Mouse (Mus musculus) hindbrain, embryonic 15.5 days (tissue): ENCODE results near the gene H2afy2. TPM values are rescaled to one million over a fixed set of nuclear protein-coding genes. Genes with fewer than 3 reads are reported as not detected.

ENCODE experiments used
- ATAC-seq: fragments of 200-750 bp; cut with Nextera tagmentation; 2 replicates; pipeline ENCODE4 v1.8.0; 2017; ENCODE audit warnings: low read depth, moderate number of reproducible peaks, moderate TSS enrichment; ENCODE audit not compliant: low FRiP score
- H3K27ac ChIP-seq: fragments of 300-500 bp; sonication (generic); replicated peaks from 2 replicates; pipeline ENCODE4 v1.5.1; 2015; ENCODE audit warnings: mild to moderate bottlenecking, inconsistent platforms
- H3K27me3 ChIP-seq: fragments of 300-500 bp; sonication (generic); 2 replicates; pipeline ENCODE4 v1.6.1; 2015; ENCODE audit warnings: control low read depth, inconsistent platforms
- H3K36me3 ChIP-seq: fragments of 300-500 bp; sonication (generic); 2 replicates; pipeline ENCODE4 v1.6.1; 2015; ENCODE audit warnings: control low read depth, inconsistent platforms
- H3K4me1 ChIP-seq: fragments of 300-500 bp; sonication (generic); replicated peaks from 2 replicates; pipeline ENCODE4 v1.6.1; 2015; ENCODE audit warnings: control low read depth, inconsistent platforms
- H3K4me2 ChIP-seq: fragments of 300-500 bp; sonication (generic); 2 replicates; pipeline ENCODE4 v1.6.1; 2015; ENCODE audit warnings: moderate library complexity, mild to moderate bottlenecking, inconsistent platforms
- H3K4me3 ChIP-seq: fragments of 300-500 bp; sonication (generic); 2 replicates; pipeline ENCODE4 v1.5.1; 2015; ENCODE audit warnings: mild to moderate bottlenecking, inconsistent platforms
- H3K9ac ChIP-seq: fragments of 300-500 bp; sonication (generic); 2 replicates; pipeline ENCODE4 v1.6.1; 2015; ENCODE audit warnings: inconsistent platforms
- H3K9me3 ChIP-seq: fragments of 300-500 bp; sonication (generic); 2 replicates; pipeline ENCODE4 v1.6.1; 2016; ENCODE audit warnings: control low read depth, inconsistent platforms
- WGBS: fragments of 180-500 bp; shearing (Covaris S2); methylation state at CpG from one replicate; pipeline ENCODE4 v1.1.7; 2015; 5-methylcytosine and 5-hydroxymethylcytosine counted together
- polyA plus RNA-seq: library from polyadenylated mRNA; unstranded; fragments of >200 nt; fragmentation: Nextera tagmentation; extraction: Ambion mirVana; gene quantifications from 2 replicates; pipeline ENCODE4 v1.2.1, GENCODE M21; 2015

The H2afy2 gene
- polyA plus RNA-seq, 1 experiment from 2014 or later = 283 TPM

GRCm38 (mm10) chr10:61822968-61823730 is 39.2 kb upstream of the H2afy2 start:
- Histone ChIP-seq H3K9ac (no peak overlapping the region), H3K4me2 (no peak overlapping the region), H3K4me3 (no peak overlapping the region), H3K4me1 (0 out of 2 replicates have a peak, but pooled peaks cover 7% of the 10 kb centered on the region), H3K27ac (no peak overlapping the region), H3K9me3 (no peaks in the 10 kb centered on the region), H3K36me3 (no peaks in the 10 kb centered on the region), H3K27me3 (no peaks in the 10 kb centered on the region)
- no peak for ATAC-seq
- WGBS = 55% methylated on average over 7 of the region's 7 CpGs

- no peak overlapping the region for H3K4me3 ChIP-seq
- no peak overlapping the region for H3K27ac ChIP-seq
- H3K4me1 ChIP-seq = no peaks in the 10 kb centered on the region
- no peak for ATAC-seq
- no peak overlapping the region for H3K9ac ChIP-seq
- no peaks in the 10 kb centered on the region for H3K27me3 ChIP-seq
- H3K4me2 ChIP-seq = no peak overlapping the region
- 59% methylated on average over 9 of the region's 9 CpGs for WGBS
- no peaks in the 10 kb centered on the region for H3K36me3 ChIP-seq
- no peaks in the 10 kb centered on the region for H3K9me3 ChIP-seq
Measured at GRCm38 (mm10) chr10:61820050-61820449, 36.1 kb upstream of the H2afy2 start.

- H3K9ac ChIP-seq = no peak overlapping the region
- WGBS = 78% methylated on average over 5 of the region's 5 CpGs
- no peaks in the 10 kb centered on the region for H3K36me3 ChIP-seq
- H3K4me1 ChIP-seq = no peaks in the 10 kb centered on the region
- no peak overlapping the region for H3K4me3 ChIP-seq
- no peak overlapping the region for H3K27ac ChIP-seq
- no peak overlapping the region for H3K4me2 ChIP-seq
- ATAC-seq = no peak
- H3K27me3 ChIP-seq = no peaks in the 10 kb centered on the region
- H3K9me3 ChIP-seq = no peaks in the 10 kb centered on the region
Measured at GRCm38 (mm10) chr10:61811987-61812386, 28.0 kb upstream of the H2afy2 start.

DNA sequence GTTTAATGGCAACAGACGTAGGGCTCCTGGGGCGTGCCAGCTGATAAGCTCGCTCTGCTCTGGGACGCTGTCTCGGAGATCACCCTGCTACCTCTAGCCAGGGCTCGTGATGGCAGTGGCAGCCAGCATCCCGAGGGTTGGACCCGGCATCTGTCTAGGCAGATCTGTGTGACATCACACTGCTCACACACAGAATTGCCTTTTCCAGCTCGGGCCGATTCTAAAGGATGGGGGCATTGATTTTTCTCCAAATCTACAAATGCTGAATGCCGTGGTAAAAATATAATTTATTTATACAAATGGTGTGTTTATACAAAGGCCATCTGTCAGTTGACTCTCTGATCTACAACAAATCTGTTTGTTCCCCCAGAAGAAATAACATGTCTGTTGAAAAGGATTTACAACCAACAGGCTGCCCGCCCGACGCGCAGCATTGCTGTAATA is 14.2 kb upstream of the H2afy2 start:
- H3K9me3 ChIP-seq = no peaks in the 10 kb centered on the region
- H3K27ac ChIP-seq = no peak overlapping the region
- no peak for ATAC-seq
- no peaks in the 10 kb centered on the region for H3K36me3 ChIP-seq
- H3K9ac ChIP-seq = no peak overlapping the region
- no peaks in the 10 kb centered on the region for H3K27me3 ChIP-seq
- 78% methylated on average over 15 of the region's 15 CpGs for WGBS
- H3K4me1 ChIP-seq = no peaks in the 10 kb centered on the region
- no peak overlapping the region for H3K4me2 ChIP-seq
- H3K4me3 ChIP-seq = no peak overlapping the region

- Histone ChIP-seq H3K27me3 (no peaks in the 10 kb centered on the region), H3K4me1 (no peaks in the 10 kb centered on the region), H3K36me3 (no peaks in the 10 kb centered on the region), H3K4me3 (no peak overlapping the region), H3K9me3 (no peaks in the 10 kb centered on the region), H3K27ac (no peak overlapping the region), H3K4me2 (no peak overlapping the region), H3K9ac (no peak overlapping the region)
- 38% methylated on average over 8 of the region's 8 CpGs for WGBS
- ATAC-seq = no peak
Measured at GRCm38 (mm10) chr10:61795458-61795857, 11.5 kb upstream of the H2afy2 start.

DNA sequence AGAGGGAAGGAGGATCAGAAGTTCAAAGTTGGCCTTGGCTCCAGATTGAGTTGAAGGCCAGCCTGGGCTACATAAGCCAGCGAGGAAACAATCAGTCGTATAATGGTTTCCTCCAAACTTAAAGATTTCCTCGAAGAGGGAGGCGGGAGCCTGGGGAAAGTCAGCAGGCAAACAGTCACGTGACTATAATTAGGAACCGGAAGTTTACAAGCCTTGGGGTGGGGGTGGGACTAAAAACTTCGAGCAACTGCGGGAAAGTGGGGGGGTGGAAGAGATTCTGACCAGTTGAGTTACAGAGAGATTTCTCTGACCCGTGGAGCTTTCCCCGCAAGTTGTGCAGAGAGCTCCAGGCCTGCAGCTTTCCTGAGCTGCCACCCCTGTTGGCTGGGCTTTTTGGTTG is 11.0 kb upstream of the H2afy2 start:
- Histone ChIP-seq H3K4me1 (no peaks in the 10 kb centered on the region), H3K27me3 (no peaks in the 10 kb centered on the region), H3K4me2 (no peak overlapping the region), H3K36me3 (no peaks in the 10 kb centered on the region), H3K9ac (no peak overlapping the region), H3K27ac (no peak overlapping the region), H3K4me3 (no peak overlapping the region), H3K9me3 (no peaks in the 10 kb centered on the region)
- WGBS = 71% methylated on average over 10 of the region's 10 CpGs
- ATAC-seq = no peak

- Histone ChIP-seq H3K9ac (no peak overlapping the region), H3K36me3 (no peaks in the 10 kb centered on the region), H3K4me1 (no peaks in the 10 kb centered on the region), H3K9me3 (no peaks in the 10 kb centered on the region), H3K27me3 (no peaks in the 10 kb centered on the region), H3K27ac (no peak overlapping the region), H3K4me3 (no peak overlapping the region), H3K4me2 (no peak overlapping the region)
- no peak for ATAC-seq
- 58% methylated on average over 8 of the region's 8 CpGs for WGBS
Measured at GRCm38 (mm10) chr10:61793015-61793414, 9.1 kb upstream of the H2afy2 start.

DNA sequence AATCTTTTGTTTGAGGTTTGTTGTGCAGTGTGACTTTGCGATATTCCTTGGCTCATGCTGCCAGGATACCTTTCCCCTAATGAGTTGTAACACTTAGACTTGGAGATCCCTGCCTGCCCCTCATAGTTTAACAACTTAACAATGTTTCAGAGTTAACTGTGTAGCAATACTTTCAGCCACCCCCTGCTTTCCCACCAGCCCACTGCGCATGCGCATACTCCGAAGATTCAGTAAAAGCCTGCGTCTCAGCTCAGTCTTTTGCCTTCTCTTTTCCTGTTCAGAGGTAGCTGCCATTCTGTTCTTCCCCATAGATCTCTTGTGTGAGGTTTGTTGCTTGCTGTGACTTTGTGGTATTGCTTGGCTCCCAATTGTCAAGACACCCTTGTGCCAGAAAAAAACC is 4.6 kb upstream of the H2afy2 start:
- no peak overlapping the region for H3K4me3 ChIP-seq
- no peak overlapping the region for H3K4me2 ChIP-seq
- no peak for ATAC-seq
- no peak overlapping the region for H3K27ac ChIP-seq
- whole genome bisulfite sequencing = 91% methylated on average over 5 of the region's 5 CpGs
- no peaks in the 10 kb centered on the region for H3K27me3 ChIP-seq
- no peaks in the 10 kb centered on the region for H3K9me3 ChIP-seq
- H3K36me3 ChIP-seq = no peaks in the 10 kb centered on the region
- peaks cover 16% of the 10 kb centered on the region for H3K4me1 ChIP-seq
- no peak overlapping the region for H3K9ac ChIP-seq

- Histone ChIP-seq H3K4me3 (no peak overlapping the region), H3K4me1 (peaks cover 16% of the 10 kb centered on the region), H3K9ac (no peak overlapping the region), H3K27me3 (no peaks in the 10 kb centered on the region), H3K9me3 (no peaks in the 10 kb centered on the region), H3K4me2 (no peak overlapping the region), H3K36me3 (no peaks in the 10 kb centered on the region), H3K27ac (no peak overlapping the region)
- no peak for ATAC-seq
- 76% methylated on average over 10 of the region's 10 CpGs for WGBS
Measured at GRCm38 (mm10) chr10:61787541-61788313, 3.8 kb upstream of the H2afy2 start.

DNA sequence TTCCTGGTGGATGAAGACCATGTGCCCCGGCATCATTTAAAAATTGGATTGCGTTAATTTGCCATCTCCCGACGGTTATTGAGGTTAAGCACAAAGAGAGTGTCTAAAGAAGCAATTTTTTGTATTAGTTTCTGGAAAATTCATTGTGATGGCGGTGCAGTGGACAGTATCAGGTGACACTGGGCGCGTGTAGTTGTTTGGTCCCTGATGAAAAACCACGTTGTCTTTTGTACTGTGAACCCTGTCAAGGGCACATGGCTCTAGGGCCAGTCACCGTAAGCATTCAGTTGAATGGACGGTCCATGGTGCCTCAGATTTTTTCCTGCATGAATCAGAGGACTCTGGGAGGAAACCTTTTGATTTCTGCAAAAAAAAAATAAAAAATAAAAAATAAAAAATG is 467 bp upstream of the H2afy2 start:
- Histone ChIP-seq H3K27me3 (no peaks in the 10 kb centered on the region), H3K9me3 (no peaks in the 10 kb centered on the region), H3K9ac (peak overlapping the region; percentile 96), H3K27ac (peak overlapping the region; percentile 97), H3K4me1 (peaks cover 46% of the 10 kb centered on the region), H3K4me3 (peak overlapping the region; percentile 71), H3K36me3 (no peaks in the 10 kb centered on the region), H3K4me2 (peak overlapping the region; percentile 60)
- no peak for ATAC-seq
- 17% methylated on average over 10 of the region's 10 CpGs for WGBS

DNA sequence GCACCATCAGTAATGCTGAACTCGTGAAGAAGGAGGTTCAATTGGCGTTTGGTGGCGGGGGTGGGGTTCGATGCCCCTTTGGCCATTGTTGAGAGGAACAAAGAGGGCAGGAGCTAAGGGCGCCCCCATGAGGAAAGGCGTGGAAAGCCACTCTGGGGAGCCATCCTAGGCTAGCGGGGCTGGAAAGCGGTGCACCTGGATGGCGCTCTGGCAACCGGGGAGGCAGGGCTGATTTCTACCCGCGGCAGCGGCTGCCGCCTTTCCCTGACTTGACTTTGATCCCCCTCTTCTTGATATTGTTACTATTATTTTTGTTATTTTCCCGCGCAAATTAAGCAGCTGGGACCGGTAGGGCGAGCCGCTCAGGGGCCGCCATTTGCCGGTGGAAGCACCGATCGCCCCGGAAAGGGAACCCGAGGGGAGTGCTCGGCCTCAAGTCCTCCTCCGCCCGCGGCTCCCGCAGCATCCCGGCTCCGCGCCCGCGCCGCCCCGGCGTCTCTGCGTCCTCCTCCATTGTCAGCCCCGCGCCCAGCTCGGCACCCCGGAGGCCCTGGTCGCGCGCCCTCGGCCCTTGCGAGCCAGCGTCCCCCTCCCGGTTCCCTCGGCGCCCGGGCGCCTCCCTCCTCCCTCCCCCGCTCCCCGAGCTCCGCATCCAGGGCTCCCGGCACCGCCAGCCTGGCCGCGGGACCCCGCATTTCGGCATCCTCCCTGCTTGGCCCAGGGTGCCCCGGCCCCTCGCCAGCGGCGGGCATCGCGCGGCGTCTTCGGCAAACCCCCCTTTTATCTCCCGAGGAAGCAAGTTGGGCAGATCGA is 942 bp downstream of the H2afy2 start:
- H3K36me3 ChIP-seq = no peaks in the 10 kb centered on the region

More for the DNA sequence above, 942 bp downstream of the H2afy2 start:
- peak; percentile 60 for ATAC-seq
- H3K4me1 ChIP-seq = peaks cover 46% of the 10 kb centered on the region
- H3K27me3 ChIP-seq = no peaks in the 10 kb centered on the region
- WGBS = 1% methylated on average over 69 of the region's 74 CpGs
- H3K4me3 ChIP-seq = peak overlapping the region; percentile 71
- H3K9me3 ChIP-seq = no peaks in the 10 kb centered on the region
- H3K9ac ChIP-seq = peak overlapping the region; percentile 96
- H3K4me2 ChIP-seq = peak overlapping the region; percentile 60
- H3K27ac ChIP-seq = peak overlapping the region; percentile 97
